Mouse (Mus musculus) liver, postnatal 0 days (tissue): ENCODE data around the gene Qrich2.
"Not testable (repeated sequence)": the region's sequence is repeated elsewhere in the genome, so short reads cannot be mapped to it uniquely, and the experiment has no call there.

Source experiments
- CTCF ChIP-seq: sonication (generic); IDR thresholded peaks from 2 replicates; pipeline ENCODE4 v1.5.1; 2016; ENCODE audit warnings: antibody characterized with exemption, low read depth
- EP300 ChIP-seq: IDR thresholded peaks from 2 replicates; pipeline ENCODE4 v1.6.1; 2016; ENCODE audit warnings: antibody characterized with exemption, low read depth, mild to moderate bottlenecking

DNA sequence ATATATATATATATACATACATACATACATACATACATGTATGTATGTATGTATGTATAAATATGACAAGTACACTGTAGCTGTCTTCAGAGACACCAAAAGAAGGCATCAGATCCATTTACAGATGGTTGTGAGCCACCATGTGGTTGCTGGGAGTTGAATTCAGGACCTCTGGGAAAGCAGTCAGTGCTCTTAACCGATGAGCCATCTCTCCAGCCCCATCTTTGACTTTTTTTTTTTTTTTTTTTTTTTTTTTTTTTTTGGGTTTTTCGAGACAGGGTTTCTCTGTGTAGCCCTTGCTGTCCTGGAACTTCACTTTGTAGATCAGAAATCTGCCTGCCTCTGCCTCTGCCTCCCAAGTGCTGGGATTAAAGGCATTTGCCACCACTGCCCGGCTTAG, 2.3 kb upstream of the Qrich2 start:
- not testable (repeated sequence) for TF ChIP-seq CTCF, EP300
